Mouse (Mus musculus): ENCODE measurements around the gene Prima1. TPM values are rescaled to one million over a fixed set of nuclear protein-coding genes. Genes with fewer than 3 reads are reported as not detected.

Gene Prima1
- polyA plus RNA-seq, 1 experiment from 2014 or later: 0.60 TPM

GRCm38 (mm10) chr12:103164101-103165030, 77.6 kb downstream of the Prima1 start:
- 72% methylated on average over 14 of the region's 14 CpGs for WGBS
- no peak for DNase-seq (ENCODE audit: low spot score)
- H3K4me1 ChIP-seq: no peaks in the 10 kb centered on the region
- no peak overlapping the region for H3K27ac ChIP-seq
- no peaks in the 10 kb centered on the region for H3K9me3 ChIP-seq
- H3K36me3 ChIP-seq: no peaks in the 10 kb centered on the region
- no peaks in the 10 kb centered on the region; the same call in 1 of the 2 replicates for H3K27me3 ChIP-seq (ENCODE audit: insufficient read depth, poor library complexity, severe bottlenecking)
- H3K4me3 ChIP-seq: no peak overlapping the region

GRCm38 (mm10) chr12:103163596-103163995, 78.4 kb downstream of the Prima1 start:
- Histone ChIP-seq H3K4me1 (no peaks in the 10 kb centered on the region), H3K36me3 (no peaks in the 10 kb centered on the region), H3K27me3 (ENCODE audit: insufficient read depth, poor library complexity, severe bottlenecking) (peaks cover 1% of the 10 kb centered on the region; the same call in 1 of the 2 replicates), H3K9me3 (no peaks in the 10 kb centered on the region), H3K4me3 (no peak overlapping the region), H3K27ac (no peak overlapping the region)
- 79% methylated on average over 10 of the region's 10 CpGs for WGBS
- no peak for DNase-seq (ENCODE audit: low spot score)

- H3K27me3 ChIP-seq (ENCODE audit: insufficient read depth, poor library complexity, severe bottlenecking): peaks cover 8% of the 10 kb centered on the region; the same call in 1 of the 2 replicates
- no peaks in the 10 kb centered on the region for H3K4me1 ChIP-seq
- H3K27ac ChIP-seq: no peak overlapping the region
- WGBS: 94% methylated on average over 4 of the region's 4 CpGs
- H3K9me3 ChIP-seq: no peaks in the 10 kb centered on the region
- H3K36me3 ChIP-seq: no peaks in the 10 kb centered on the region
- DNase-seq (ENCODE audit: low spot score): no peak
- H3K4me3 ChIP-seq: no peak overlapping the region
Measured at GRCm38 (mm10) chr12:103160721-103161120, 81.2 kb downstream of the Prima1 start.

- no peaks in the 10 kb centered on the region for H3K4me1 ChIP-seq
- H3K9me3 ChIP-seq: 0 out of 2 replicates have a peak, but pooled peaks cover 2% of the 10 kb centered on the region
- H3K4me3 ChIP-seq: no peak overlapping the region
- H3K27ac ChIP-seq: no peak overlapping the region
- DNase-seq (ENCODE audit: low spot score): no peak
- no peaks in the 10 kb centered on the region for H3K36me3 ChIP-seq
- peaks cover 8% of the 10 kb centered on the region; the same call in 1 of the 2 replicates for H3K27me3 ChIP-seq (ENCODE audit: insufficient read depth, poor library complexity, severe bottlenecking)
- 56% methylated on average over 8 of the region's 8 CpGs for WGBS
Measured at GRCm38 (mm10) chr12:103159016-103159415, 82.9 kb downstream of the Prima1 start.

GRCm38 (mm10) chr12:103157129-103157910, 84.6 kb downstream of the Prima1 start:
- no peak overlapping the region for H3K4me3 ChIP-seq
- no peak overlapping the region for H3K27ac ChIP-seq
- no peaks in the 10 kb centered on the region for H3K36me3 ChIP-seq
- 50% methylated on average over 18 of the region's 18 CpGs for WGBS
- DNase-seq (ENCODE audit: low spot score): no peak
- H3K9me3 ChIP-seq: 0 out of 2 replicates have a peak, but pooled peaks cover 2% of the 10 kb centered on the region
- peaks cover 8% of the 10 kb centered on the region; the same call in 1 of the 2 replicates for H3K27me3 ChIP-seq (ENCODE audit: insufficient read depth, poor library complexity, severe bottlenecking)
- no peaks in the 10 kb centered on the region for H3K4me1 ChIP-seq

- Histone ChIP-seq H3K4me3 (no peak overlapping the region), H3K9me3 (0 out of 2 replicates have a peak, but pooled peaks cover 2% of the 10 kb centered on the region), H3K27ac (no peak overlapping the region), H3K36me3 (no peaks in the 10 kb centered on the region), H3K4me1 (no peaks in the 10 kb centered on the region), H3K27me3 (ENCODE audit: insufficient read depth, poor library complexity, severe bottlenecking) (peaks cover 8% of the 10 kb centered on the region; the same call in 1 of the 2 replicates)
- 76% methylated on average over 3 of the region's 3 CpGs for WGBS
- no peak for DNase-seq (ENCODE audit: low spot score)
Measured at GRCm38 (mm10) chr12:103155406-103155805, 86.5 kb downstream of the Prima1 start.

- Histone ChIP-seq H3K9me3 (0 out of 2 replicates have a peak, but pooled peaks cover 2% of the 10 kb centered on the region), H3K27me3 (ENCODE audit: insufficient read depth, poor library complexity, severe bottlenecking) (peaks cover 8% of the 10 kb centered on the region; the same call in 1 of the 2 replicates), H3K36me3 (no peaks in the 10 kb centered on the region), H3K27ac (no peak overlapping the region), H3K4me3 (no peak overlapping the region), H3K4me1 (no peaks in the 10 kb centered on the region)
- 70% methylated on average over 2 of the region's 2 CpGs for WGBS
- DNase-seq (ENCODE audit: low spot score): no peak
Measured at GRCm38 (mm10) chr12:103154927-103155326, 87.0 kb downstream of the Prima1 start.

GRCm38 (mm10) chr12:103150247-103150646, 91.7 kb downstream of the Prima1 start:
- Histone ChIP-seq H3K27ac (no peak overlapping the region), H3K36me3 (no peaks in the 10 kb centered on the region), H3K9me3 (0 out of 2 replicates have a peak, but pooled peaks cover 2% of the 10 kb centered on the region), H3K4me3 (no peak overlapping the region), H3K4me1 (no peaks in the 10 kb centered on the region), H3K27me3 (ENCODE audit: insufficient read depth, poor library complexity, severe bottlenecking) (no peaks in the 10 kb centered on the region)
- DNase-seq (ENCODE audit: low spot score): no peak
- 79% methylated on average over 2 of the region's 2 CpGs for WGBS

Other genes with a start within 250 kb of the Prima1 start
- gene Fam181a, start 68.8 kb upstream of the Prima1 start, polyA plus RNA-seq (2016; fragmentation: Nextera tagmentation; extraction: Ambion mirVana): not detected in 2 replicates
- gene Asb2, start 113.9 kb upstream of the Prima1 start, polyA plus RNA-seq (2016; fragmentation: Nextera tagmentation; extraction: Ambion mirVana): 152 and 312 TPM in 2 replicates
- gene Otub2, start 146.5 kb upstream of the Prima1 start, polyA plus RNA-seq (2016; fragmentation: Nextera tagmentation; extraction: Ambion mirVana): 22.5 and 26.0 TPM in 2 replicates
- 0.53 and 0.62 TPM in 2 replicates for gene 9330161L09Rik, start 165.7 kb upstream of the Prima1 start, polyA plus RNA-seq (2016; fragmentation: Nextera tagmentation; extraction: Ambion mirVana)
- gene Ddx24, start 183.7 kb upstream of the Prima1 start, polyA plus RNA-seq (2016; fragmentation: Nextera tagmentation; extraction: Ambion mirVana): 68.4 and 77.5 TPM in 2 replicates
- 2.4 and 6.6 TPM in 2 replicates for gene Ifi27, start 192.1 kb upstream of the Prima1 start, polyA plus RNA-seq (2016; fragmentation: Nextera tagmentation; extraction: Ambion mirVana)
- 0.71 and 0.98 TPM in 2 replicates for gene Ifi27l2a, start 201.5 kb upstream of the Prima1 start, polyA plus RNA-seq (2016; fragmentation: Nextera tagmentation; extraction: Ambion mirVana)
- gene Ifi27l2b, start 215.1 kb upstream of the Prima1 start, polyA plus RNA-seq (2016; fragmentation: Nextera tagmentation; extraction: Ambion mirVana): 0.17 and 0.20 TPM in 2 replicates

Measured in heart, embryonic 10.5 days (tissue).